Mouse (Mus musculus): Measurements from ENCODE around the gene Grik1. TPM values are rescaled to one million over a fixed set of nuclear protein-coding genes. Genes with fewer than 3 reads are reported as not detected.
A peak's percentile ranks its signal among the peaks of the same experiment; 100 is the strongest.

The Grik1 gene
- total and polyA plus RNA-seq, 2 experiments from 2014 or later: 23.7 to 29.0 TPM

GRCm38 (mm10) chr16:88044321-88044720, 245.7 kb downstream of the Grik1 start:
- Histone ChIP-seq H3K36me3 (ENCODE audit: insufficient read depth) (no peaks in the 10 kb centered on the region), H3K9ac (no peak overlapping the region), H3K27me3 (ENCODE audit: insufficient read depth, low read length) (no peaks in the 10 kb centered on the region), H3K4me3 (ENCODE audit: low read depth, low read length) (no peak overlapping the region), H3K27ac (ENCODE audit: low read depth, low read length) (no peak overlapping the region), H3K4me1 (ENCODE audit: insufficient read depth) (no peaks in the 10 kb centered on the region), H3K9me3 (ENCODE audit: low read length) (no peaks in the 10 kb centered on the region), H3K4me2 (ENCODE audit: low read depth) (no peak overlapping the region)
- no peak for TF ChIP-seq CTCF (IDR thresholded peaks at IDR 0.05; ENCODE audit: low read depth)
- 98% methylated on average over 4 of the region's 4 CpGs for WGBS
- DNase-seq: no peak
- no peak for ATAC-seq

GRCm38 (mm10) chr16:88042458-88042857, 247.6 kb downstream of the Grik1 start:
- ATAC-seq: no peak

GRCm38 (mm10) chr16:88038503-88039091, 251.5 kb downstream of the Grik1 start:
- DNase-seq (no peak), ATAC-seq (no peak)
- H3K4me1 ChIP-seq (ENCODE audit: insufficient read depth): no peaks in the 10 kb centered on the region
- H3K27me3 ChIP-seq (ENCODE audit: insufficient read depth, low read length): no peaks in the 10 kb centered on the region
- no peaks in the 10 kb centered on the region for H3K36me3 ChIP-seq (ENCODE audit: insufficient read depth)
- TF ChIP-seq CTCF (IDR thresholded peaks at IDR 0.05; ENCODE audit: low read depth): no peak
- no peak overlapping the region for H3K4me3 ChIP-seq (ENCODE audit: low read depth, low read length)
- WGBS: 54% methylated on average over 11 of the region's 11 CpGs
- no peak overlapping the region for H3K9ac ChIP-seq
- H3K9me3 ChIP-seq (ENCODE audit: low read length): no peaks in the 10 kb centered on the region
- no peak overlapping the region for H3K27ac ChIP-seq (ENCODE audit: low read depth, low read length)
- no peak overlapping the region for H3K4me2 ChIP-seq (ENCODE audit: low read depth)

More at GRCm38 (mm10) chr16:88042458-88042857, 247.6 kb downstream of the Grik1 start:
- no peaks in the 10 kb centered on the region for H3K4me1 ChIP-seq (ENCODE audit: insufficient read depth)
- no peaks in the 10 kb centered on the region for H3K9me3 ChIP-seq (ENCODE audit: low read length)
- H3K4me3 ChIP-seq (ENCODE audit: low read depth, low read length): no peak overlapping the region
- no peaks in the 10 kb centered on the region for H3K27me3 ChIP-seq (ENCODE audit: insufficient read depth, low read length)
- no peaks in the 10 kb centered on the region for H3K36me3 ChIP-seq (ENCODE audit: insufficient read depth)
- no peak overlapping the region for H3K4me2 ChIP-seq (ENCODE audit: low read depth)
- H3K9ac ChIP-seq: no peak overlapping the region
- no peak for DNase-seq
- TF ChIP-seq CTCF (IDR thresholded peaks at IDR 0.05; ENCODE audit: low read depth): no peak
- WGBS: 76% methylated on average over 6 of the region's 6 CpGs
- H3K27ac ChIP-seq (ENCODE audit: low read depth, low read length): no peak overlapping the region

GRCm38 (mm10) chr16:87988805-87989204, 301.3 kb downstream of the Grik1 start:
- no peak overlapping the region for H3K9ac ChIP-seq
- H3K4me3 ChIP-seq (ENCODE audit: low read depth, low read length): no peak overlapping the region
- H3K36me3 ChIP-seq (ENCODE audit: insufficient read depth): no peaks in the 10 kb centered on the region
- H3K9me3 ChIP-seq (ENCODE audit: low read length): no peaks in the 10 kb centered on the region
- H3K27me3 ChIP-seq (ENCODE audit: insufficient read depth, low read length): no peaks in the 10 kb centered on the region
- DNase-seq: peak; percentile 36
- no peak overlapping the region for H3K4me2 ChIP-seq (ENCODE audit: low read depth)
- peak; percentile 80; the same call in 1 of the 2 replicates for ATAC-seq
- WGBS: 7% methylated on average over 2 of the region's 2 CpGs
- no peak for TF ChIP-seq CTCF (IDR thresholded peaks at IDR 0.05; ENCODE audit: low read depth)
- no peaks in the 10 kb centered on the region for H3K4me1 ChIP-seq (ENCODE audit: insufficient read depth)
- no peak overlapping the region for H3K27ac ChIP-seq (ENCODE audit: low read depth, low read length)

GRCm38 (mm10) chr16:87984201-87984870, 305.7 kb downstream of the Grik1 start:
- no peak overlapping the region for H3K4me3 ChIP-seq (ENCODE audit: low read depth, low read length)
- H3K4me2 ChIP-seq (ENCODE audit: low read depth): no peak overlapping the region
- ATAC-seq: peak; percentile 42; the same call in 1 of the 2 replicates
- no peak for DNase-seq
- no peak overlapping the region for H3K9ac ChIP-seq
- TF ChIP-seq CTCF (IDR thresholded peaks at IDR 0.05; ENCODE audit: low read depth): no peak
- no peaks in the 10 kb centered on the region for H3K27me3 ChIP-seq (ENCODE audit: insufficient read depth, low read length)
- H3K4me1 ChIP-seq (ENCODE audit: insufficient read depth): no peaks in the 10 kb centered on the region
- no peaks in the 10 kb centered on the region for H3K36me3 ChIP-seq (ENCODE audit: insufficient read depth)
- H3K27ac ChIP-seq (ENCODE audit: low read depth, low read length): no peak overlapping the region
- H3K9me3 ChIP-seq (ENCODE audit: low read length): no peaks in the 10 kb centered on the region

GRCm38 (mm10) chr16:87974076-87974443, 316.0 kb downstream of the Grik1 start:
- 18% methylated on average over 3 of the region's 3 CpGs for WGBS
- TF ChIP-seq CTCF (IDR thresholded peaks at IDR 0.05; ENCODE audit: low read depth): no peak
- no peaks in the 10 kb centered on the region for H3K4me1 ChIP-seq (ENCODE audit: insufficient read depth)
- H3K36me3 ChIP-seq (ENCODE audit: insufficient read depth): no peaks in the 10 kb centered on the region
- H3K9me3 ChIP-seq (ENCODE audit: low read length): no peaks in the 10 kb centered on the region
- no peak overlapping the region for H3K9ac ChIP-seq
- ATAC-seq: no peak
- no peak for DNase-seq
- H3K27ac ChIP-seq (ENCODE audit: low read depth, low read length): no peak overlapping the region
- no peak overlapping the region for H3K4me3 ChIP-seq (ENCODE audit: low read depth, low read length)
- H3K27me3 ChIP-seq (ENCODE audit: insufficient read depth, low read length): no peaks in the 10 kb centered on the region
- H3K4me2 ChIP-seq (ENCODE audit: low read depth): no peak overlapping the region

- TF ChIP-seq CTCF (IDR thresholded peaks at IDR 0.05; ENCODE audit: low read depth): no peak
- no peaks in the 10 kb centered on the region for H3K9me3 ChIP-seq (ENCODE audit: low read length)
- no peak for DNase-seq
- no peak overlapping the region for H3K4me2 ChIP-seq (ENCODE audit: low read depth)
- ATAC-seq: no peak
- no peak overlapping the region for H3K27ac ChIP-seq (ENCODE audit: low read depth, low read length)
- no peaks in the 10 kb centered on the region for H3K4me1 ChIP-seq (ENCODE audit: insufficient read depth)
- H3K27me3 ChIP-seq (ENCODE audit: insufficient read depth, low read length): no peaks in the 10 kb centered on the region
- no peaks in the 10 kb centered on the region for H3K36me3 ChIP-seq (ENCODE audit: insufficient read depth)
- no peak overlapping the region for H3K9ac ChIP-seq
- 12% methylated on average over 2 of the region's 2 CpGs for WGBS
- H3K4me3 ChIP-seq (ENCODE audit: low read depth, low read length): no peak overlapping the region
Observed at GRCm38 (mm10) chr16:87973394-87974075, 316.5 kb downstream of the Grik1 start.
